Mouse (Mus musculus) embryonic facial prominence, embryonic 14.5 days (tissue): ENCODE results near the gene Prr12. TPM values are rescaled to one million over a fixed set of nuclear protein-coding genes. Genes with fewer than 3 reads are reported as not detected.

Source experiments
- ATAC-seq: fragments of 200-750 bp; cut with Nextera tagmentation; 2 replicates; pipeline ENCODE4 v1.8.0; 2017; ENCODE audit warnings: low read depth, moderate number of reproducible peaks, moderate TSS enrichment
- DNase-seq: peaks from one replicate; pipeline ENCODE4 v3.0.0-alpha.2; 2015; ENCODE audit warnings: low spot score
- H3K27ac ChIP-seq: fragments of 300-500 bp; sonication (generic); replicated peaks from 2 replicates; pipeline ENCODE4 v1.5.1; 2014; ENCODE audit warnings: low read depth, mild to moderate bottlenecking, low read length, moderate library complexity
- H3K27me3 ChIP-seq: fragments of 300-500 bp; sonication (generic); replicated peaks from 2 replicates; pipeline ENCODE4 v1.6.1; 2014; ENCODE audit warnings: low read length; ENCODE audit not compliant: control insufficient read depth, insufficient read depth
- H3K36me3 ChIP-seq: fragments of 300-500 bp; sonication (generic); 2 replicates; pipeline ENCODE4 v1.6.1; 2014; ENCODE audit warnings: low read length, mixed read lengths; ENCODE audit not compliant: control insufficient read depth, insufficient read depth
- H3K4me1 ChIP-seq: fragments of 300-500 bp; sonication (generic); 2 replicates; pipeline ENCODE4 v1.6.1; 2014; ENCODE audit warnings: antibody characterized with exemption, low read length; ENCODE audit not compliant: control insufficient read depth, insufficient read depth
- H3K4me2 ChIP-seq: fragments of 300-500 bp; sonication (generic); 2 replicates; pipeline ENCODE4 v1.6.1; 2014; ENCODE audit warnings: low read depth, mild to moderate bottlenecking, low read length, moderate library complexity, mixed read lengths
- H3K4me3 ChIP-seq: fragments of 300-500 bp; sonication (generic); 2 replicates; pipeline ENCODE4 v1.5.1; 2014; ENCODE audit warnings: low read depth, mild to moderate bottlenecking, low read length
- H3K9ac ChIP-seq: fragments of 300-500 bp; sonication (generic); 2 replicates; pipeline ENCODE4 v1.6.1; 2014; ENCODE audit warnings: low read depth, mild to moderate bottlenecking, low read length, moderate library complexity, mixed read lengths
- H3K9me3 ChIP-seq: fragments of 300-500 bp; sonication (generic); 2 replicates; pipeline ENCODE4 v1.6.1; 2016; ENCODE audit warnings: low read length; ENCODE audit not compliant: control insufficient read depth
- WGBS: fragments of 180-500 bp; shearing (Covaris S2); extraction: QIAGEN DNeasy Blood & Tissue Kit; methylation state at CpG from one replicate; pipeline ENCODE4 v1.1.7; 2014; 5-methylcytosine and 5-hydroxymethylcytosine counted together
- polyA plus RNA-seq: library from polyadenylated mRNA; unstranded; fragments of >200 nt; fragmentation: Nextera tagmentation; extraction: Ambion mirVana; gene quantifications from 2 replicates; pipeline ENCODE4 v1.2.1, GENCODE M21; 2014

Prr12 gene
- polyA plus RNA-seq, 1 experiment from 2014 or later = 12.8 TPM

GRCm38 (mm10) chr7:45016761-45017160 is 35.9 kb downstream of the Prr12 start:
- H3K27me3 ChIP-seq = no peaks in the 10 kb centered on the region
- 0% methylated on average over 4 of the region's 4 CpGs for WGBS
- H3K9me3 ChIP-seq = no peaks in the 10 kb centered on the region
- peak overlapping the region; percentile 70 for H3K4me2 ChIP-seq
- peak overlapping the region; percentile 97 for H3K27ac ChIP-seq
- H3K4me1 ChIP-seq = peaks cover 19% of the 10 kb centered on the region
- DNase-seq (no peak), ATAC-seq (no peak)
- peak overlapping the region; percentile 67 for H3K9ac ChIP-seq
- peaks cover 24% of the 10 kb centered on the region for H3K36me3 ChIP-seq
- peak overlapping the region; percentile 88 for H3K4me3 ChIP-seq

- Histone ChIP-seq H3K4me2 (peak within 1 kb of the TSS; percentile 71), H3K4me1 (peaks cover 19% of the 10 kb centered on the region), H3K27ac (peak within 1 kb of the TSS; percentile 97), H3K36me3 (peaks cover 31% of the 10 kb centered on the region), H3K27me3 (no peaks in the 10 kb centered on the region), H3K4me3 (peak within 1 kb of the TSS; percentile 88), H3K9ac (peak within 1 kb of the TSS; percentile 97), H3K9me3 (no peaks in the 10 kb centered on the region)
- ATAC-seq (peak; percentile 91), DNase-seq (peak; percentile 100)
- under 1% methylated on average over 51 of the region's 69 CpGs for WGBS
These were observed 36.6 kb downstream of the Prr12 start, which contains the start of gene Scaf1 for GRCm38 (mm10) chr7:45015957-45016612. Gene Scaf1, minus strand, starts transcription at chr7:45016363.

- peak overlapping the region; percentile 97 for H3K9ac ChIP-seq
- H3K4me2 ChIP-seq = peak overlapping the region; percentile 71
- peak overlapping the region; percentile 88 for H3K4me3 ChIP-seq
- H3K27ac ChIP-seq = peak overlapping the region; percentile 86
- peaks cover 19% of the 10 kb centered on the region for H3K4me1 ChIP-seq
- WGBS = under 1% methylated on average over 17 of the region's 20 CpGs
- no peaks in the 10 kb centered on the region for H3K9me3 ChIP-seq
- H3K36me3 ChIP-seq = peaks cover 37% of the 10 kb centered on the region
- DNase-seq = no peak
- ATAC-seq = no peak
- H3K27me3 ChIP-seq = no peaks in the 10 kb centered on the region
These were observed 37.2 kb downstream of the Prr12 start for GRCm38 (mm10) chr7:45015344-45015956.

- 94% methylated on average over 3 of the region's 3 CpGs for WGBS
- Histone ChIP-seq H3K9ac (peak overlapping the region; percentile 97; the same call in 1 of the 2 replicates), H3K4me3 (no peak overlapping the region), H3K9me3 (no peaks in the 10 kb centered on the region), H3K27me3 (no peaks in the 10 kb centered on the region), H3K4me2 (peak overlapping the region; percentile 71; the same call in 1 of the 2 replicates), H3K36me3 (peaks cover 51% of the 10 kb centered on the region), H3K27ac (no peak overlapping the region), H3K4me1 (peaks cover 15% of the 10 kb centered on the region)
- DNase-seq (no peak), ATAC-seq (no peak)
These were observed 38.6 kb downstream of the Prr12 start for GRCm38 (mm10) chr7:45014096-45014451.

GRCm38 (mm10) chr7:45013366-45014095 is 39.1 kb downstream of the Prr12 start:
- DNase-seq (no peak), ATAC-seq (no peak)
- Histone ChIP-seq H3K4me2 (no peak overlapping the region), H3K27ac (no peak overlapping the region), H3K9me3 (no peaks in the 10 kb centered on the region), H3K4me3 (no peak overlapping the region), H3K27me3 (no peaks in the 10 kb centered on the region), H3K4me1 (peaks cover 11% of the 10 kb centered on the region), H3K9ac (peak overlapping the region; percentile 6; the same call in 1 of the 2 replicates), H3K36me3 (peaks cover 56% of the 10 kb centered on the region)
- WGBS = 92% methylated on average over 16 of the region's 16 CpGs

GRCm38 (mm10) chr7:45012824-45013223 is 39.9 kb downstream of the Prr12 start:
- Histone ChIP-seq H3K36me3 (peaks cover 63% of the 10 kb centered on the region), H3K27ac (no peak overlapping the region), H3K27me3 (no peaks in the 10 kb centered on the region), H3K9me3 (no peaks in the 10 kb centered on the region), H3K9ac (no peak overlapping the region), H3K4me2 (no peak overlapping the region), H3K4me3 (no peak overlapping the region), H3K4me1 (peaks cover 8% of the 10 kb centered on the region; the same call in 1 of the 2 replicates)
- 78% methylated on average over 4 of the region's 4 CpGs for WGBS
- ATAC-seq (no peak), DNase-seq (no peak)

GRCm38 (mm10) chr7:45012011-45012410 is 40.7 kb downstream of the Prr12 start:
- no peaks in the 10 kb centered on the region for H3K9me3 ChIP-seq
- no peak overlapping the region for H3K27ac ChIP-seq
- H3K9ac ChIP-seq = no peak overlapping the region
- no peaks in the 10 kb centered on the region for H3K27me3 ChIP-seq
- H3K4me2 ChIP-seq = no peak overlapping the region
- H3K4me1 ChIP-seq = peaks cover 8% of the 10 kb centered on the region; the same call in 1 of the 2 replicates
- peaks cover 71% of the 10 kb centered on the region for H3K36me3 ChIP-seq
- WGBS = 96% methylated on average over 6 of the region's 6 CpGs
- ATAC-seq (no peak), DNase-seq (no peak)
- no peak overlapping the region for H3K4me3 ChIP-seq

- H3K27ac ChIP-seq = no peak overlapping the region
- 95% methylated on average over 19 of the region's 19 CpGs for WGBS
- DNase-seq (no peak), ATAC-seq (no peak)
- H3K4me3 ChIP-seq = no peak overlapping the region
- H3K27me3 ChIP-seq = no peaks in the 10 kb centered on the region
- H3K4me1 ChIP-seq = no peaks in the 10 kb centered on the region
- no peak overlapping the region for H3K4me2 ChIP-seq
- peaks cover 100% of the 10 kb centered on the region for H3K36me3 ChIP-seq
- no peak overlapping the region for H3K9ac ChIP-seq
- H3K9me3 ChIP-seq = no peaks in the 10 kb centered on the region
These were observed 44.3 kb downstream of the Prr12 start for GRCm38 (mm10) chr7:45008411-45008810.
